Mouse (Mus musculus): ENCODE data around the gene Rarres2. TPM values are rescaled to one million over a fixed set of nuclear protein-coding genes. Genes with fewer than 3 reads are reported as not detected.

The Rarres2 gene
- polyA plus RNA-seq, 1 experiment = 28.8 TPM

- H3K27ac ChIP-seq (ENCODE audit: control insufficient read depth, insufficient read depth, low read length) = no peak overlapping the region
- no peaks in the 10 kb centered on the region for H3K27me3 ChIP-seq (ENCODE audit: control insufficient read depth, insufficient read depth, low read length)
- H3K4me1 ChIP-seq (replicated peaks; ENCODE audit: control insufficient read depth, insufficient read depth, low read length) = no peaks in the 10 kb centered on the region
- DNase-seq = no peak
- no peak overlapping the region for H3K4me3 ChIP-seq (ENCODE audit: control insufficient read depth, insufficient read depth, low read length)
- 69% methylated on average over 8 of the region's 8 CpGs for WGBS
- H3K36me3 ChIP-seq (ENCODE audit: control insufficient read depth, insufficient read depth, low read length) = no peaks in the 10 kb centered on the region
- TF ChIP-seq POLR2A (IDR thresholded peaks at IDR 0.05; ENCODE audit: control insufficient read depth, extremely low read depth, insufficient read depth, low read length, poor library complexity) (no peak), CTCF (IDR thresholded peaks at IDR 0.05; ENCODE audit: borderline replicate concordance, control insufficient read depth, extremely low read depth, insufficient read depth, low read length, poor library complexity) (no peak)
These were observed 3.4 kb downstream of the Rarres2 start for GRCm38 (mm10) chr6:48569065-48569807.

- no peak overlapping the region for H3K27ac ChIP-seq (ENCODE audit: control insufficient read depth, insufficient read depth, low read length)
- H3K4me1 ChIP-seq (replicated peaks; ENCODE audit: control insufficient read depth, insufficient read depth, low read length) = no peaks in the 10 kb centered on the region
- WGBS = 84% methylated on average over 21 of the region's 21 CpGs
- no peaks in the 10 kb centered on the region for H3K36me3 ChIP-seq (ENCODE audit: control insufficient read depth, insufficient read depth, low read length)
- H3K27me3 ChIP-seq (ENCODE audit: control insufficient read depth, insufficient read depth, low read length) = no peaks in the 10 kb centered on the region
- TF ChIP-seq POLR2A (IDR thresholded peaks at IDR 0.05; ENCODE audit: control insufficient read depth, extremely low read depth, insufficient read depth, low read length, poor library complexity) (no peak), CTCF (IDR thresholded peaks at IDR 0.05; ENCODE audit: borderline replicate concordance, control insufficient read depth, extremely low read depth, insufficient read depth, low read length, poor library complexity) (no peak)
- no peak overlapping the region for H3K4me3 ChIP-seq (ENCODE audit: control insufficient read depth, insufficient read depth, low read length)
- no peak for DNase-seq
These were observed 4.3 kb downstream of the Rarres2 start for GRCm38 (mm10) chr6:48568036-48568984.

DNA sequence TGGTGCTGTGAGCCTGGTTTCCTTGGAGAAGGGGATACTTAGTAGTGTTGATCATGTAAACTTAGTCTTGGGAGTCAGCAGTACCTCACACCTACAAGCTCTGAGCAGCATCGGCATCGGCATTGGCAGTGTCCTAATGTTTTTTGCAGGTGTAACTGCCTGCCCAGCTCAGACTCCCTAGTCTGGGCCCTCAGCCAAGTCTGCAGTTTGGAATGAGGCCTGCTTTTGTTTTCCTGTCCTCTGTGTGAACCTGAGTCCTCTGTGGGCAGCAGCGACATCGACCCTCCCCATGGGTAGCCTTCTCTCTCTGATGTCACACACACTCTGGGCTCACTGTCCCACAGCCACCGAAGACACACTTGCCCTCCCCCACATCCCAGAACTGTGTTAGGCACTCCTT is 6.3 kb downstream of the Rarres2 start:
- H3K4me3 ChIP-seq (ENCODE audit: control insufficient read depth, insufficient read depth, low read length) = no peak overlapping the region
- no peak for DNase-seq
- H3K4me1 ChIP-seq (replicated peaks; ENCODE audit: control insufficient read depth, insufficient read depth, low read length) = no peaks in the 10 kb centered on the region
- H3K27ac ChIP-seq (ENCODE audit: control insufficient read depth, insufficient read depth, low read length) = no peak overlapping the region
- WGBS = 77% methylated on average over 5 of the region's 5 CpGs
- TF ChIP-seq POLR2A (IDR thresholded peaks at IDR 0.05; ENCODE audit: control insufficient read depth, extremely low read depth, insufficient read depth, low read length, poor library complexity) (no peak), CTCF (IDR thresholded peaks at IDR 0.05; ENCODE audit: borderline replicate concordance, control insufficient read depth, extremely low read depth, insufficient read depth, low read length, poor library complexity) (no peak)
- H3K27me3 ChIP-seq (ENCODE audit: control insufficient read depth, insufficient read depth, low read length) = no peaks in the 10 kb centered on the region
- no peaks in the 10 kb centered on the region for H3K36me3 ChIP-seq (ENCODE audit: control insufficient read depth, insufficient read depth, low read length)

GRCm38 (mm10) chr6:48565693-48566310 is 6.8 kb downstream of the Rarres2 start:
- no peak overlapping the region for H3K27ac ChIP-seq (ENCODE audit: control insufficient read depth, insufficient read depth, low read length)
- no peak for TF ChIP-seq POLR2A (IDR thresholded peaks at IDR 0.05; ENCODE audit: control insufficient read depth, extremely low read depth, insufficient read depth, low read length, poor library complexity)
- no peak for TF ChIP-seq CTCF (IDR thresholded peaks at IDR 0.05; ENCODE audit: borderline replicate concordance, control insufficient read depth, extremely low read depth, insufficient read depth, low read length, poor library complexity)

DNA sequence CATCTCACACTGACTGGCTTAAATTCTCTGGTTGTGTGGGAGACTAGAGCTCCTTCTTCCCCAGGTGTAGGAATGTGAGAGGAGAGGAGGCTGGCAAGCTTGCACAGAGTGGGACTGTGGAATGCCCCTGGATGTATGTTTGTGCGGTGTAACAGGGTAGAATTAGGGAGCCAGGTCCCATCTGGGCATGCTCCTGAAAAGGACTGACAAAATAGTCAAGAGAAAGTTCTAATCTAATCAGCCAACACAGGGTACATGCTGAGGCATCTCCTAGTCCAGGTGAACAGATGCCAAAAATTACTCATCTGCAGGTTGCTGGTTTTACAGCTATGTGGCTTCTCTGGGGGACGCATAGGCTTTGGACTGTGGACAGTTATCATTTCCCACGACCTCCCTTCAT is 16.6 kb downstream of the Rarres2 start:
- TF ChIP-seq POLR2A (IDR thresholded peaks at IDR 0.05; ENCODE audit: control insufficient read depth, extremely low read depth, insufficient read depth, low read length, poor library complexity) = no peak
- TF ChIP-seq CTCF (IDR thresholded peaks at IDR 0.05; ENCODE audit: borderline replicate concordance, control insufficient read depth, extremely low read depth, insufficient read depth, low read length, poor library complexity) = no peak
- no peak overlapping the region for H3K4me3 ChIP-seq (ENCODE audit: control insufficient read depth, insufficient read depth, low read length)
- 94% methylated on average over 3 of the region's 3 CpGs for WGBS

More at GRCm38 (mm10) chr6:48565693-48566310, 6.8 kb downstream of the Rarres2 start:
- H3K36me3 ChIP-seq (ENCODE audit: control insufficient read depth, insufficient read depth, low read length) = no peaks in the 10 kb centered on the region
- over 99% methylated on average over 4 of the region's 4 CpGs for WGBS
- H3K4me1 ChIP-seq (replicated peaks; ENCODE audit: control insufficient read depth, insufficient read depth, low read length) = no peaks in the 10 kb centered on the region
- no peak overlapping the region for H3K4me3 ChIP-seq (ENCODE audit: control insufficient read depth, insufficient read depth, low read length)
- DNase-seq = no peak
- H3K27me3 ChIP-seq (ENCODE audit: control insufficient read depth, insufficient read depth, low read length) = no peaks in the 10 kb centered on the region

More for the DNA sequence above, 16.6 kb downstream of the Rarres2 start:
- Histone ChIP-seq H3K36me3 (ENCODE audit: control insufficient read depth, insufficient read depth, low read length) (no peaks in the 10 kb centered on the region), H3K27ac (ENCODE audit: control insufficient read depth, insufficient read depth, low read length) (no peak overlapping the region), H3K27me3 (ENCODE audit: control insufficient read depth, insufficient read depth, low read length) (no peaks in the 10 kb centered on the region), H3K4me1 (replicated peaks; ENCODE audit: control insufficient read depth, insufficient read depth, low read length) (peaks cover 11% of the 10 kb centered on the region)
- DNase-seq = no peak
